Comparison of ENCODE assay signal across 23 mouse cellular contexts in the genomic region with DNA sequence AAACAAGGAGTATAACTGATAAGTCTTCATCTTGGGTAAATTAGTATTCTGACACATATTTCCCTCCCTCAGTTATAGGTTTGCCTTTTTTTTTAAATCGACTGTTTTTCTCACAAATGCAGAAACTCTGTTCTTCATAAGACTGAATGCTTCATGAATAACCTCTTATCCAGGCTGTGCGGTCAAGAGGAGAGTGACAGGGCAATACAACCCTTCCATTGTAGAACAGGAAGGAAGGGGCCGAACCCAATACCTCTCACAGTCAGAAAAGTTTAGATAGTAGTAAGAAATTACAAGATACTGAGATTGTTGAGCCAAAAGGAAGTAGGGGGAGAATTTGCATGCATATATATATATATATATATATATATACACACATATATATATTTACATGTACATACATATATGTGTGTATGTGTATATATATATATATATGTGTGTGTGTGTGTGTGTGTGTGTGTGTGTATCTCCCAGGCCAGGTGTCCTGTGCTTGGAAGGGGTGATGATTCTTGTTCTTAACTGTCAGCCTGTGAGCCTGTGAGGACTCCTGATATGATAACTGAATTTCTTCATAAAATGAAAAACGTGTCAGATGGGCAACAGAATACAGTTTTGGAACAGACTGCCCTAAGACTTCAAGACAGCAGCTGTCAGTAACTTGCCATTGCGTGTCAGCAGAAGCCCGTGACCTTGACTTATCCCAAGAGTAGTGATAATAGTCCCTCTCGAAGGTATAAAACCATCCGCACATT. TPM values are rescaled to one million over a fixed set of nuclear protein-coding genes. Genes with fewer than 3 reads are reported as not detected.
DNase-seq lines count a peak whose midpoint lies in the region; ATAC-seq and TF ChIP-seq lines count a peak whose summit lies in the region.
"Had no signal": no experiment of that assay in that cellular context is flagged by ENCODE, and none has a peak within 500 bp of the region (broad histone marks: within the 10 kb centered on the region; RNA-seq: fewer than 3 reads in every experiment).

No protein-coding gene starts in this region.

- TF ChIP-seq CTCF in intestine, postnatal 0 days (IDR thresholded peaks at IDR 0.05; ENCODE audit: low read depth): no peak

- no peak overlapping the region for H3K4me3 ChIP-seq in intestine, embryonic 16.5 days (ENCODE audit: low read length)
- H3K4me3 ChIP-seq in intestine, postnatal 0 days (ENCODE audit: low read depth, low read length): no peak overlapping the region
- no peak overlapping the region for H3K4me3 ChIP-seq in lung, embryonic 15.5 days
- H3K4me3 ChIP-seq: embryonic facial prominence, embryonic 15.5 days; forebrain, embryonic 15.5 days; heart, embryonic 13.5 days; hindbrain, embryonic 12.5 days; limb, embryonic 13.5 days; midbrain, embryonic 12.5 days; neural tube, embryonic 15.5 days had no signal

- no peak overlapping the region for H3K9ac ChIP-seq in intestine, embryonic 16.5 days (ENCODE audit: low read depth, low read length)
- no peak overlapping the region for H3K9ac ChIP-seq in intestine, postnatal 0 days (ENCODE audit: low read depth, low read length)
- no peak overlapping the region for H3K9ac ChIP-seq in lung, embryonic 15.5 days
- H3K9ac ChIP-seq: embryonic facial prominence, embryonic 15.5 days; forebrain, embryonic 15.5 days; heart, embryonic 13.5 days; hindbrain, embryonic 12.5 days; limb, embryonic 13.5 days; midbrain, embryonic 12.5 days; neural tube, embryonic 15.5 days had no signal

- H3K27me3 ChIP-seq in intestine, embryonic 16.5 days (replicated peaks; ENCODE audit: control insufficient read depth, insufficient read depth, low read length): no peaks in the 10 kb centered on the region
- no peaks in the 10 kb centered on the region for H3K27me3 ChIP-seq in intestine, postnatal 0 days (replicated peaks; ENCODE audit: control insufficient read depth, insufficient read depth, low read length)
- H3K27me3 ChIP-seq in lung, embryonic 15.5 days: no peaks in the 10 kb centered on the region
- H3K27me3 ChIP-seq in splenic B cell, adult 2 months (ENCODE audit: control insufficient read depth, insufficient read depth, low read length, poor library complexity, severe bottlenecking): no peaks in the 10 kb centered on the region
- H3K27me3 ChIP-seq: embryonic facial prominence, embryonic 15.5 days; forebrain, embryonic 15.5 days; heart, embryonic 13.5 days; hindbrain, embryonic 12.5 days; limb, embryonic 13.5 days; midbrain, embryonic 12.5 days; neural tube, embryonic 15.5 days had no signal

- H3K36me3 ChIP-seq in intestine, embryonic 16.5 days (ENCODE audit: control insufficient read depth, insufficient read depth, low read length): no peaks in the 10 kb centered on the region
- no peaks in the 10 kb centered on the region for H3K36me3 ChIP-seq in intestine, postnatal 0 days (ENCODE audit: control insufficient read depth, insufficient read depth)
- H3K36me3 ChIP-seq in lung, embryonic 15.5 days: no peaks in the 10 kb centered on the region
- H3K36me3 ChIP-seq in splenic B cell, adult 2 months (ENCODE audit: control insufficient read depth, insufficient read depth, low read length, poor library complexity, severe bottlenecking): no peaks in the 10 kb centered on the region
- H3K36me3 ChIP-seq: embryonic facial prominence, embryonic 15.5 days; forebrain, embryonic 15.5 days; heart, embryonic 13.5 days; hindbrain, embryonic 12.5 days; limb, embryonic 13.5 days; midbrain, embryonic 12.5 days; neural tube, embryonic 15.5 days had no signal

- peaks cover 45% of the 10 kb centered on the region for H3K4me1 ChIP-seq in intestine, embryonic 16.5 days (ENCODE audit: control insufficient read depth, insufficient read depth, low read length)
- peaks cover 22% of the 10 kb centered on the region for H3K4me1 ChIP-seq in intestine, postnatal 0 days (replicated peaks; ENCODE audit: control insufficient read depth, insufficient read depth, low read length)
- H3K4me1 ChIP-seq in lung, embryonic 15.5 days: peaks cover 56% of the 10 kb centered on the region
- H3K4me1 ChIP-seq: embryonic facial prominence, embryonic 15.5 days; forebrain, embryonic 15.5 days; midbrain, embryonic 12.5 days; neural tube, embryonic 15.5 days had no signal

- 68% methylated on average over 8 of the region's 8 CpGs for WGBS in intestine, embryonic 16.5 days
- WGBS in intestine, postnatal 0 days: 55% methylated on average over 8 of the region's 8 CpGs
- 74% methylated on average over 8 of the region's 8 CpGs for WGBS in lung, embryonic 15.5 days

- peak overlapping the region; percentile 76 for H3K27ac ChIP-seq in intestine, embryonic 16.5 days (ENCODE audit: low read length)
- H3K27ac ChIP-seq in intestine, postnatal 0 days (ENCODE audit: low read depth, low read length): no peak overlapping the region
- peak overlapping the region; percentile 81 for H3K27ac ChIP-seq in lung, embryonic 15.5 days
- H3K27ac ChIP-seq: embryonic facial prominence, embryonic 15.5 days; forebrain, embryonic 15.5 days; heart, embryonic 13.5 days; hindbrain, embryonic 12.5 days; limb, embryonic 13.5 days; midbrain, embryonic 12.5 days; neural tube, embryonic 15.5 days had no signal

- ATAC-seq in intestine, embryonic 16.5 days: no peak
- ATAC-seq in intestine, postnatal 0 days: no peak
- ATAC-seq in lung, embryonic 15.5 days (ENCODE audit: borderline replicate concordance, extremely low read depth, low FRiP score, low TSS enrichment): no peak
- ATAC-seq: forebrain, embryonic 15.5 days had no signal

- H3K4me2 ChIP-seq in intestine, embryonic 16.5 days (ENCODE audit: low read depth, low read length): peak overlapping the region; percentile 37; the same call in 1 of the 2 replicates
- H3K4me2 ChIP-seq in intestine, postnatal 0 days (replicated peaks; ENCODE audit: low read depth): no peak overlapping the region; the same call in 1 of the 2 replicates
- H3K4me2 ChIP-seq in lung, embryonic 15.5 days: peak overlapping the region; percentile 5; the same call in 1 of the 2 replicates
- H3K4me2 ChIP-seq: embryonic facial prominence, embryonic 15.5 days; forebrain, embryonic 15.5 days; heart, embryonic 13.5 days; hindbrain, embryonic 12.5 days; limb, embryonic 13.5 days; midbrain, embryonic 12.5 days; neural tube, embryonic 15.5 days had no signal

- no peak for DNase-seq in lung, postnatal 10 days
- DNase-seq in splenic B cell, adult 2 months (ENCODE audit: low read depth, low spot score): peak; percentile 8
- no peak for DNase-seq in testis, postnatal 14 days (ENCODE audit: low spot score)
- no peak for DNase-seq in thymus, postnatal 4 days
- DNase-seq: adrenal gland, postnatal 25 days; cerebellum, adult 8-10 months; cerebellum, postnatal 36 days; gastrocnemius, postnatal 10 days; heart, adult 18-20 months; heart, postnatal 14 days; layer of hippocampus, adult 9-11 months; right cerebral cortex, adult 18-20 months; thymus, adult 2 months had no signal

- H3K9me3 ChIP-seq in intestine, embryonic 16.5 days (ENCODE audit: control insufficient read depth, low read length): no peaks in the 10 kb centered on the region
- no peaks in the 10 kb centered on the region for H3K9me3 ChIP-seq in intestine, postnatal 0 days (ENCODE audit: control insufficient read depth)
- no peaks in the 10 kb centered on the region for H3K9me3 ChIP-seq in lung, embryonic 15.5 days
- H3K9me3 ChIP-seq: embryonic facial prominence, embryonic 15.5 days; forebrain, embryonic 15.5 days; heart, embryonic 13.5 days; hindbrain, embryonic 12.5 days; limb, embryonic 13.5 days; midbrain, embryonic 12.5 days; neural tube, embryonic 15.5 days had no signal

RNA-seq across cellular contexts. Expression of gene 0610040J01Rik, which starts 12.6 kb away (rescaled TPM):
- 48.4 and 51.9 TPM in 2 replicates for polyA plus RNA-seq in intestine, embryonic 16.5 days (2015; fragmentation: Nextera tagmentation; extraction: Ambion mirVana)
- polyA plus RNA-seq in intestine, postnatal 0 days (2015; fragmentation: Nextera tagmentation; extraction: Ambion mirVana): 40.6 and 41.0 TPM in 2 replicates
- polyA plus RNA-seq in lung, embryonic 15.5 days (2015; fragmentation: Nextera tagmentation; extraction: Ambion mirVana): 25.7 and 28.9 TPM in 2 replicates
